Mouse (Mus musculus): ENCODE data around the gene Erc2.

The Erc2 gene

DNA sequence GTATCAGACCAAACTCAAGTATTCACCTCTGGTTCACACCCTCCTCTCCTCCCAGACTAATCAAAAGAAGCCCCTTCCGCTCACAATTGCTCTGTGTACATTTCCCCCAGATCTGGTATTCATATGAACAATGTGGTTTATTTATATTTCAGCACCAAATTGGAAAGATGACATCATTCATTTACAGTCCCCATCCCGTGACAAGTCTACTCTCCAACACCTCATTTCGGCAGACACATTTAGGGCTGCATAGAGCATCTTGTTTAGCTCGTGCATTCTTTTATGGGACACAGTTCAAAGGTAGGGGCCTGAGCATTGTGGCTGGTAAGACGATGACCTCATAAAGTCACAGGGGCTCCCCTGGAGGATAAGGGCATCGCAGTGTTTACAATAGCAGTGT, 677.9 kb downstream of the Erc2 start:
- no peak for DNase-seq (ENCODE audit: low spot score)

DNA sequence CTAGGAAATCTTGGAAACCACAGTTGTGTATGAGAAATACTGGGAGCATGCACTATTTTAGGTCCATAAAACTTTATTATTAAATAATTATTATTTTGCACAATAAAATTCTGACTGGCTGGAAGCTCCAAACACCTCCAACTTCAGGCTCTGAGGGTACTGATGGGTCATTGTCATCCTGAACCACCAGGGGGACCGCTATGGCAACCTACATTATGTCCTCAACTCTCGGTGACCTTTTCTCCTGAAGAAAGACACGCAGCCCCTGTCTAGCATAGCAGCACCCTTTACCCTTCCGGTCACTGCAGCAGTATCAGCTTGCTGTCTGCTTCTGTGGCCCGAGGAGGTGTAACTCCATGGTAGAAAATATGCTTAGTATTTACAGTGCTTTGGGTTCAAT, 679.0 kb downstream of the Erc2 start:
- peak; percentile 68 for DNase-seq (ENCODE audit: low spot score)

DNA sequence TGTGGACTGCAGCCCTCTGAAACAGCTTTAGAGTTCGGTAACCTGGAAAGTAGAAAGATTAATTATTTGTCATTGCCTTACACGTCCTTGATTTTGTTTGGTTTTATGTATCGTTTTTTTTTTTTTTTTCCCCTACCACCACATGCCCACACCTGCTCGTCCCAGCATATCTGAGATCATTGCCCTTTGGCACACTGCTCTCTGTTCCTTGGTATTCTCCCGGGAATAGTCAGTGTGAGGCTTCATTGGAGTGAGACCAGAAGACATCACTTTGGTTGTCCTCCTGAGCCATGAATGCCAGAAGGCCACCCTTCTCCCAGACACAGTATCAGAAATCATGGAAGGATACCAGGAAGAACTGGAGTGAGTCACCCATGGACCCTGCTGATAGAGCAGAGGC, 681.9 kb downstream of the Erc2 start:
- no peak for DNase-seq (ENCODE audit: low spot score)

DNA sequence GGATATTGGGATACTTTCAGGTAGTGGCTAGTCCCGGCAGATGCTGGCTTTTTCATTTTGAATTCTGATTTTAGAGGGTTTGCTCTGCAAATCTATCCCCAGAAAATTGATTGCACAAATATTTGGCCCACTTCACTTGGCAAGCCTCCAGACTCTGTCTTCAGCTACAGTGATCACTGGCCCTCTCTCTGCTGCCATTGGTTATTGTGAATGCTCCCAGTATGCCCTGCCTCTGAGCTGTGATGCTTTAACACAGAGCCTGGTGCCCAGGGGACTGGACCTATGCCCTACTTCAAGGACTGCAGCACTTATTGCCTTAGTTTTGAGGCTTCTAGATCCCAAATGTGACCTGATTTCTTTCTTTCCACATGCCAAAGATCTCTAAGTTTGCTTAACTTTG, 686.4 kb downstream of the Erc2 start:
- DNase-seq (ENCODE audit: low spot score): no peak

DNA sequence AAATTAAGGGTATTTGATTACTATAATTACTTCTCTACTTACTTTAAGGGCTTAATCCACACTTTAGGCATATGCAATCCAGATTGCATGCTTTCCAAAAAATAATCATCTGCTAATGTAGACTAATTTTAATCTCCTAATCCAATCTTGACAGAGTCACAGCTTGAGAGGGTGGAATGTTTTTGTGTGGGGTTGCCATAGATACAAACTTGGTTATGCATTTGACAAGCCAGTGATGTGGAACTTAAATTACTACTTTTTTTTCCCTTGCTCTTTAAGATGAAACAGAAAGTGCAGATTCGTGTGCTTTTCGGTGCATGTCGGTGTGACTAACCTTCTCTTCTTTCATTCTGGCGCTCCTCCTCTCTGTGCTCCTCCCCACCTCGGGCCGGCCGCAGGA, 694.6 kb downstream of the Erc2 start:
- no peak for DNase-seq (ENCODE audit: low spot score)

DNA sequence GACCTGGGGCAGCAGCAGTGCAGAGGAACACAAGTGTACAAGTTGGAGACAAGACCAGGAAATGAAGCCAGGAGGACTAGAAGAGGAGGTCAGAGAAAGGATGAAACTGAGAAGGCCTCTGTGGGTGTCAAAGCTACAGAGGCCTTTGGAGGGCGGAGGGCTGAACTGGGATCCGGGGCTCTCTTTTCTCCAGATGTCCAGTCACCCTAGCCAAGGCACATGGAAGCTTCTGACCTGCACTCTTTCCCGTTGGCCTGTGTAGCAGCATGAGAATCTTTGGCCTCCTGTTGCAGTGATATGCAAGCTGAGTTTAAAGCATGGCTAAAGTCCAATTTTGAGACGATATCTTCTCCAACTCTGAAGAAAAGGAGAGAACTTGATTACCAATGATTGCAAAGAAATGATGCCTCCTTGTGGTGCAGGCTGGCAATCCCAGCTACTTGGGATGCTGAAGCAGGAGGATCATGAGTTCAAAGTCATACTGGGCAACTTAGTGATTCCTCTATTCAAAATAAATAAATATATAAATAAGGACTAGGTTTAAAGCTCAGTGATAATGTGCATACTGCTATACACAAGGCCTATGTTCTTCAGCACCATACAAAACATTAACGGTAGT, 699.8 kb downstream of the Erc2 start:
- no peak for DNase-seq (ENCODE audit: low spot score)

DNA sequence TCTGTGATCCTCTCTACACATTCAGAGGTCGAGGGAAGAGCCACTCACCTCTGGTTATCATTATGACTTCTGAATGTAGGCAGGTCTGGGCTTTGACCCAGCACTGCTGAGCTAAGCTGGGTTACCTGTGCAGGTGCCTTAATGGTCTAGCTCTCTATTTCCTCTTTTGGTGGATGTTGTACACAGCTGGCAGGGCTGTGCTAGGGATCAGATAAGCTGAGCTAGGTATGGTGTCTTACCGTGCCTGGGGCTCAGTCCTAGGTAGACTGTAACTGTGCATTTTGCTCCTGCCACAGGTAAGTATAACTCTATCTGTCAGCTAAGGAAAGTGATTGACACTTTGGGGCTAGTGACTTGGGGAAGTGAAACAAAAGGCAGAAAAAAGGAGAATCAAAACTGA, 701.0 kb downstream of the Erc2 start:
- DNase-seq (ENCODE audit: low spot score): no peak

DNA sequence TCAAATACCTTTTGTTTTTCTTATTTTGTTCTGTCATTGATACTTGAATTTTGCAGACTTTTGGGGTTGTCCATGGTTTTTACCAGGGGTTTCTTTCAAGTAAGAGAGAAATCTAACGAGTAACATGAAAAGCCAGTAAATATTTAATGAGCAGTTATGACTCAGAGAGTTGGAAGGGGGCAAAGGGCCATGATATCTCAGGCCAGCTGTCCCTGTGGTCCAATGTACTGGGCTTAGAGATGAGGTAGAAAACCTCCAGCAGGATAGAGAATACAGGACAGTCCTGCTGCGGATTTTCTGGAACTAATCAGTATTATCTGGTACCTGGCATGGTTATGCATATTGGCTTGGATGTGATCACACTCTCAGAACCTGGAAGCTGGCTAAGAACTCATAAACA, 701.5 kb downstream of the Erc2 start:
- DNase-seq (ENCODE audit: low spot score): no peak

DNA sequence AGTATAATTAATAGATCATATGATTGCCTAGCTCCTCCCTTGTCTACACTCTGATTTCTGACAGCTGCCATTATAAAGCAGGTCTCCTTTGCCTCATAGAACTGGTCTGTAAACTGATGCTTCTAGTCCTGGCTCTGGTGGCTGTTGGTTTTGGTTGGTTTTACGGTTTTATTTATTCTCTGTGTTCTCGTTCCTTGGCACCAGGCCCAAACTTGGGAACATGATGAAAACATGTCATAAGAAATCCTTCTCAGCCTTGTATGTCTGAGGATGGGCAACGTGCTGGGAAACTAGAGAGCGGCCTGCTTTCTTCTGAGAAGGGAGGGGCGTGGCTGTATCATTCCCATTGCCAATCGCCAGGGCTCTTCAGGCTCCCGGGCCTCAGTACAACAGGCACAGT, 704.2 kb downstream of the Erc2 start:
- no peak for DNase-seq (ENCODE audit: low spot score)

DNA sequence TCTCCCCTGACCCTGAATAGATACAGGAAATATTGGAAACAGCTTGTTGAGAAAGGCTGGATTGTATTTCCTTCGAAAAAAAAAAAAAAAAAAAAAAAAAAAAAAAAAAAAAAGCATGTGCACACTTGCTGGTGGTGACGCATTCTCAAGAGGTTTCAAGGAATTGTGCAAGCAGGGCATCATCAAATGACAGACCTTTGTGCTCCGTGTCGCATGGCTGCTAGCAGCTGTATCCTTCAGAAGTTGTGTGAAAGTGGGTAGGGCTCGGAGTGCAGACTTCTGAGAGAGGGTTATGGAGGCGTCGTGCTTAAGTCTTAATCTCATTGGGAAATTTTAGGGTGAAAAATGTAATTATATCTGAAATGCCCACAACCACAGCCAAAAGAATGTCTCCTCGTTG, 706.3 kb downstream of the Erc2 start:
- DNase-seq (ENCODE audit: low spot score): peak; percentile 34

DNA sequence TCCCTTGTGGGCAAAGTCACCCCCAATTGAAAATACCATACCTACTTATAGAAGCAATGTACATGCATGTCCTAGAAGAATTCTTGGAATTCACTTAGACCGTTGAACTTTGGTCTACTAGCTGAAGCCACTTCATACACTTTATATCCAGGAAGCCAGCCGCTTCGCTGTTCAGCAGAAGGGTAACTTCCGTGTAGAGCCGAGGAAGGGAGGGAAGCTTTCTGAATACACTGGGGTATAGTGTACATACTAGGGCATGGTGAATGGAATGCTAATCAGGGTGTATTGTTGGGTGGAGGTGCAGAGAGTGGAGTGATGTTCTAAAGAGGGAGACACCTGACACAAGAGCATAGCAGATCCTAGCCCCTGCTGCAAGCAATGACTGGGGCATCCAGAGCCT, 708.9 kb downstream of the Erc2 start:
- DNase-seq (ENCODE audit: low spot score): no peak

DNA sequence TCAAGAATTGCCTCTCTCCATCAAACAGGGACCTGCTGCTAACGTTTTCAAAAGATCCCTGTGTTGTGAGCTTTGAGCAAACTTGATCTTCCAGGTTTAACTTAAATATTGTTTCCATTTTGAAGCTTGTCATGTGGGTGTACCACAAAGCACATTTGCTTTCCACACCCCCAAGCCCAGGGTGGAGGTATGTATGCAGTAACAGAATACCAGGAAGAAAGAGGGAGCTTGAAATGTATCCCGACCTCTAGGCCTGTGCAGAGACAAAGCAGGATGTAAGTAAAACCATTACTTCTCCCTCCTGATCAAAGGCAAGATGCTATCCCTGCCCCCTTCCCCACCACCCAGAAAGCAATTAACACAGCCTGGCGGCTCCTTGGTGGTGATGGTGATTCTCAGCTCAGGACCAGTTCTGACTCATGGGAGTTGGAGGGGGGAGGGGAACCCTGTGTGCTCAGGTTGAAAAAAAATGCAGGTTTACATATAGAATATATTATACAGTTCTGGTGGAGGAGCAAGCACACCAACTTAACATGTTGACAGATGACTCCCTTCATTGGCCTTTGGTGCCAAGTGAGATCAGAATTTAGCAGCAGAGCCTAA, 710.2 kb downstream of the Erc2 start:
- peak; percentile 9 for DNase-seq (ENCODE audit: low spot score)

DNA sequence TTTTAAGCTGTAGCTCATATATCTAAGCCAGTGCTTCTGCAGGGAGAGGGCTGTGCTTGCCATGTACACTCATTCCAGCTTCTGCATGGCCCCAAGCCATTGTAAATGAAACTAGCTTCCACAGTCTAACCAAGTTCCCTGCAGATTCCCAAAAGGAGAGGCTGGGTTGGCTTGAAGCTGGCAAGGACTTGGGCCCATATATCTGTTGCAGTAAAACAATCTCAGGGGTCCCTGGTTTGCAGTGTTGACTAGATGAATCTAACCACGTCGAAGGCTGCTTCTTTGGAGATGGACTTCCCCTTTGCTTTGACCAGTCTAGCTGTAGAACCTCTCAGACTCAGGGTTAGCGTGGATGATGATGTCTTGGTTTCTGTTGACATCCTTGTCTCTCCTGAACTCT, 716.9 kb downstream of the Erc2 start:
- no peak for DNase-seq (ENCODE audit: low spot score)

DNA sequence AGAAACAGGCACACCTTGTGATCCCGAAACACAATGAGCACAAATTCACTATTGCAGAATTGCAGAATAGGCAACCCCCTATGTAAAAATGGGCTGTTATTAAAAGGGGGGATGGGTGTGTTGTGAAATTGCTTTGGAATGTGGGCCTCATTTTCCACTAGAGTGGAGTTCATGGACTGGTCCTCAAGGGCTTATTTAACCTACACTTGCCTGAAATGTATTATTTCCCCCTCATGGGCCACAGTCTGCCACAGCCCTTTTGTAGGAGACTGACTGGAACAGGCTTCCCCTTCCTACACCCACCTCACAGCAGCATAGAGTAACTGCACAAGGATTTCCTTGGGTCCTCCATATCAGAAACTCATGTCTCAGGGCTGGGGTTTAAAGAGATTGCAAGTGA, 726.9 kb downstream of the Erc2 start:
- DNase-seq (ENCODE audit: low spot score): no peak

DNA sequence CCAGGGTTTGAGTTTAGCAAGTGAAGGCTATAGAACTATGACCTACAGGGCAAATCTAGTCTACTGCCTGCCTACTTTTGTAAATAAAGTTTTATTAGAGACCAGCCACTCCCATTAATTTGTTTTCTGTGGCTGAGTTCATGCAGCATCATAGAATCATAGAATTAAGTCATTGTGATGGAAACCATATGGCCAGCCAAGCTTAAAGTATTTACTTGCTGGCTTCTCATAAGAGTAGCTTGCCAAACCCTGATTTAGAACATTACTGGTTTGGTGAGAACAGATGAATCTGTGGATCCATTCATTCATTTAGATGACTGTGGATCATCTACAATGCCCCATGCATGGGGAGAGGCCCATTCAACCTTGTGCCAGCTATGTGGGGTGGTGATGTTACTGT, 733.8 kb downstream of the Erc2 start:
- no peak for DNase-seq (ENCODE audit: low spot score)

DNA sequence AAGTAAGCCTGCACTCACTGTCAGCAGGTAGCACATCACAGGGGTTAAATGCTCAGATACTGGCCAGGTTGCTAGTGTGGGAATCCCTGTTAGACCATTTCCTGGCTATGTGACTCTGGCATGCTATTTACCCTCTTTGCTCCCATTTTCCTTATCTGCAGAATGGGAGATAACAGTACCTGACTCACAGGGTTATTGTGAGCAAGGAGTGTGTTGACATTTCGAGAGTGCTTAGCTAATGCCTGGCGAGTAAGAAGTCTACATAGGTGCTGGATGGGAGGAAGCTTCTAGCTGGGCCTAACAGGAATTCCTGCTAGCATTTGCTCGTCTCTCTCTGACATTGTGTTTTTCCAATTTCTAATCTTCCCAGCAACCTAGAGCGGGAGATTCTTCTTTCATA, 737.3 kb downstream of the Erc2 start:
- no peak for DNase-seq (ENCODE audit: low spot score)

DNA sequence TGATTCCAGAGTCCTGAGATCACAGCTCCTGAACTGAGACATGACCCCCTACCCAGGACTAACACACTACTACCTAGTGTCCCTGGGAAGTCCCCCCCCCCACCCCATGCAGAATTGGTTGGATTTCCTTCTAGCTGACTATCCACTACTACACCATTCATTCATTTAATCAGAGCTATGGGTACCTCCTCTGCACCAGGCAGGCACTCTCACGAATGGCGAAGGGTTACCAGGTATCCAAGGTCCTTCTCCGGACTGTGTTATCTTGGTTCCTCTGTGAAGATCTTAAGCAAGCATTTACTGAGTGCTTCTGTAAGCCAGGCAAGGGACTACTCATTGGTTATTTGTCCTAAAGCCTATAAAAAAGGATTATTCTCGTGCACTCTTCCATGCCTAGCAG, 737.8 kb downstream of the Erc2 start:
- no peak for DNase-seq (ENCODE audit: low spot score)

DNA sequence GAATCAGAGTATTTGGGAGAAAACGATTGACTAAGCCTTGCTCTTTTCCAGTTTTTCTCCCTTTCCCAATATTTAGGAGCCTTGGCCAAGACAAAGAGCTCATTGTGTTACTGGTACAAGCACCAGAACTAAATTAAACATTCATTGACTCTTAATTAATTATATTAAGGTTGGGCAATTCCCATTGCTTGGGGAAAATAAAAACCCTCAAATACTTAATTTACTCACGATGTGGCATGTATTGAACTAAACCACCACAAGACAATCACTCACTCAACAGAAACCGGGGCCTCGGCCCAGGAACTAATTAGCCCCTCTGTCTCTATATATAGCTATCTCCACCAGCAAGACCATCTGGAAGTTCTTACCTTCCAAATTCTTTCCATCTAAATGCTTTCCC, 740.1 kb downstream of the Erc2 start:
- no peak for DNase-seq (ENCODE audit: low spot score)

DNA sequence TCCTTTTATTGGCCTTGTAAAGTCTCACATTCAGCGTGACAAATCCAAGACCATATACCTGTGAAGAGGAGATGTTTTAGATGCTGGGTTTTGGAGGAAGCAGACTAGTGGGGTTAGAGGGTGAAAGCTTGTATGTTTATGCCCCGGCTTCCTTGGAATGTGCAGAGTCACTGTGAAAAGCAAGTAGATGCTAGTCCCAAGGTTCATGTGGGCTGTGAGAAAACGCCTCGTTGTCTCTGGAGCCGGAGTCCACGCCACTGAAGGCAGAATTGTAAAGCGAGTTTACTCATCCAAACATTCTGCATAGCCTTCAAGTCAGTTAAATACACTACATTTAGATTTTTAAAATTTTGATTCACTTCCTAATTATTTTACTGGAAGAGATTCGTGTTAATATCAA, 748.5 kb downstream of the Erc2 start:
- DNase-seq (ENCODE audit: low spot score): peak; percentile 21

DNA sequence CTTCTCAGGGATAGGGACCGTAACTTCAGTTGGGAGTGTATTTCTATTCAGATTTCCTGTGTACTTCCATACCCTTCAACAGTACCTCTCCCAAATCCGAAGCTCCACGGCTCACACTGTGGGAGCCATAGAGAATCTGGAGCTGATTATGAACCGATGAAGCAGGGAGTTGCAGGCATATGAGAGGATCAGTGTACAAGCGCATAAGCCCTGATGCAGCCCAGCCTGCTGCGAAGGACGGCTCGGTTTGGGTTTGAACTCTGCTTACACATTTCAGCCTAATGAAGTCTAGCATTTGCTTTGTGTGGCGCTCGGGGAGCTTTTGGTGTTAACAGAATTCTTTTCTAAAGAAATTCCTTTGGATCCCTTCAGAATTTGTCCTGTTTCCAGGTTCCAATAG, 749.4 kb downstream of the Erc2 start:
- DNase-seq (ENCODE audit: low spot score): no peak

DNA sequence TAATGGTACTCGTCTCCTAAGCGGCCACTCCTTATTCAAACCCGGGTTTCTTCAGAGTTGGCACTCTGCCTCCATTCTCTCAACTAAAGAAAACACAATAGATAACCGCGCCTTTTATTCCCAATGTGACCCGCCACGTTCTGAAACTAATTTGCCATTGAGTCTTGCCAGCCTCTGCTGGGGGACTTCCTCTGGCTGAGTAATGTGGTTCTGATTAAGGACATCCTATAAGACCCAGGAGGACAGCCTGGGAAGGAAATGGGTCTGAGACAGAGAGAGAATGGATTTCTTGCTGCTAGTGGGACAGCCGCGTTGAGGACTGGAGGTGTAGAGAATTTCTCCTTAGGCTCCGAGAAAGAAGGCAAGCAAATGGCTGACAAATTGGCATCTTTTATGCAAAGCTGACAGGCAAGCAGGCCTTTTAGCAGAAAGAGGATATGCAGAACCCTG, 753.4 kb downstream of the Erc2 start:
- peak; percentile 59 for DNase-seq (ENCODE audit: low spot score)

DNA sequence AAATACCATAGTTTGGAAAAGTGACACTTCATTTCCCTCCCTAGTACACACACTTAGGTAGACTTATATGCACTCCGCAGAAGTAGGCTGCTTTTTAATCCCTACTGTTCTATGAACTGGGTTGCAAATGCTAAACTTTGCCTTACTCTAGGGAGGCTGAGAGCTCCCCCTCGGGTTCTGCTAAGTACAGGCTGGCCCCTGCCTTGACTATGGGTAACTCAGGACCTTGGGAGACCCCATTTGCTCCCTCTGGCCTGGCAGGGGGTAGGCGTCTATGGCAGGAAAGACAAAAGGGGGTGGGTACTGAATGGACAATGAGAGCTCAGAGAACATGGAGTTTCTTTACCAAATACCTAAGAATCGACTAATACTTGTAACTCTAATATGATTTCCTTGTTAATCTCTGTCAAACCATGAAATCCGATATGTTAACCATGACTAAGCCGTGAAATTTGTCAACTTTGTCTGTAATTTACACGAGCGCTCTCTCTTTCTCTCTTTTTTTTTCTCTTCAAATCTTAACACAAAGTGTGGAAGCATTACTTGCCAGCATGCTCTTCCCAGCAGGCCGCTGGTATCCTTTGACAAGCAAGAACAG, 754.1 kb downstream of the Erc2 start:
- peak; percentile 13 for DNase-seq (ENCODE audit: low spot score)

DNA sequence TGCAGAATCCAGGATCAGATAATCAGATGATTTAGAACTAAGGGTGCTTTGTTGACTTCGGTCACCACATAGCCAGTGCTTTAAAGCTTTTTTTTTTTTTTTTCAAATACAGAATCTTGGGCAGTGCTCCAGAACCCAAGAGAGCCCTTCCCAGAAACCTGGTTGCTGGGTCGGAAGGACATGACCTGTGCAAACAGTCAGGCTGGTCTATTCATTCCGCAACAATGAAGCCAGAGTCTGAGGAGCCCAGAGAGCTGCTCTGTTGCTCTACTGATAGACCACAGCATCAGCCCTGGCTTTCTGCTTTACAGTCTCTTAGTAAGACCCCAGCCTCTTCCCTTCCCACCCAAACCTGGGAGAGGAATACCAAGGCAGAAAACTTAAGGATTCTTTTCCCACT, 755.3 kb downstream of the Erc2 start:
- no peak for DNase-seq (ENCODE audit: low spot score)

DNA sequence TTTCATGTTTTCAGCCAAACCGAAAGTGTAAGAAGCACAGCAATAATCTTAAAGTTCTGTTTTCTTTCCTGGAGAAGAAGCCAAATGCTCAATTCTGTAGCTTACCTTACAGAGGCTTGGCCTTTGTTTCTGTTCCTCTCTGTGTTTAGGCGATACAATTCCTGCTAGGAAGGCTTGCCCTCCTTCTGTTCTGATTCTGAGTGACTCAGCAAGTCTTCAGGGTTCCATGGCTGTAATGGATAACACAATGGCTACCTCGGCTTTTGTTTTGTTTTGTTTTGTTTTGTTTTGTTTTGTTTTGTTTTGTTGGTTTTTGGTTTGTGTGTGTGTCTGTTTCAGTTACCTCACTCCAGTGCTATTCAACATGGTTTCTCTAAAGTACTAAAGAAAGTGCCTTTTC, 757.9 kb downstream of the Erc2 start:
- no peak for DNase-seq (ENCODE audit: low spot score)

Data from embryo, embryonic 10 days (tissue).